Mouse (Mus musculus) lung, postnatal 0 days (tissue): Measurements from ENCODE around the gene Hoxb5. TPM values are rescaled to one million over a fixed set of nuclear protein-coding genes. Genes with fewer than 3 reads are reported as not detected.

ENCODE experiments used
- ATAC-seq: fragments of 200-750 bp; cut with Nextera tagmentation; 2 replicates; pipeline ENCODE4 v1.8.0; 2017; ENCODE audit warnings: moderate library complexity
- DNase-seq: peaks from one replicate; pipeline ENCODE4 v3.0.0-alpha.2; 2016; ENCODE audit warnings: low spot score
- H3K27ac ChIP-seq: fragments of 300-500 bp; sonication (generic); 2 replicates; pipeline ENCODE4 v1.5.1; 2014; ENCODE audit warnings: antibody characterized with exemption, mild to moderate bottlenecking, low read length, mixed read lengths
- H3K27me3 ChIP-seq: fragments of 300-500 bp; sonication (generic); replicated peaks from 2 replicates; pipeline ENCODE4 v1.6.1; 2014; ENCODE audit warnings: low read length, mixed read lengths; ENCODE audit not compliant: insufficient read depth
- H3K36me3 ChIP-seq: fragments of 300-500 bp; sonication (generic); 2 replicates; pipeline ENCODE4 v1.6.1; 2014; ENCODE audit warnings: low read length, mixed read lengths; ENCODE audit not compliant: insufficient read depth
- H3K4me1 ChIP-seq: fragments of 300-500 bp; sonication (generic); 2 replicates; pipeline ENCODE4 v1.6.1; 2014; ENCODE audit warnings: antibody characterized with exemption, low read depth, low read length, mixed read lengths; ENCODE audit not compliant: insufficient read depth
- H3K4me2 ChIP-seq: fragments of 300-500 bp; sonication (generic); replicated peaks from 2 replicates; pipeline ENCODE4 v1.6.1; 2014; ENCODE audit warnings: low read depth, mild to moderate bottlenecking, low read length, moderate library complexity, mixed read lengths
- H3K4me3 ChIP-seq: fragments of 300-500 bp; sonication (generic); 2 replicates; pipeline ENCODE4 v1.5.1; 2014; ENCODE audit warnings: low read depth, low read length
- H3K9ac ChIP-seq: fragments of 300-500 bp; sonication (generic); replicated peaks from 2 replicates; pipeline ENCODE4 v1.6.1; 2014; ENCODE audit warnings: low read depth, mild to moderate bottlenecking
- H3K9me3 ChIP-seq: fragments of 300-500 bp; sonication (generic); 2 replicates; pipeline ENCODE4 v1.6.1; 2016; ENCODE audit warnings: low read length, mixed read lengths
- CTCF ChIP-seq: IDR thresholded peaks from 2 replicates; pipeline ENCODE4 v1.5.1; 2016; ENCODE audit warnings: antibody characterized with exemption, mild to moderate bottlenecking
- EP300 ChIP-seq: IDR thresholded peaks from 2 replicates; pipeline ENCODE4 v1.6.1; 2016; ENCODE audit warnings: antibody characterized with exemption, mild to moderate bottlenecking, control low read depth
- WGBS: fragments of 180-500 bp; shearing (Covaris S2); extraction: QIAGEN DNeasy Blood & Tissue Kit; methylation state at CpG from one replicate; pipeline ENCODE4 v1.1.7; 2014; 5-methylcytosine and 5-hydroxymethylcytosine counted together
- polyA plus RNA-seq: library from polyadenylated mRNA; unstranded; fragments of >200 nt; fragmentation: Nextera tagmentation; extraction: Ambion mirVana; gene quantifications from 2 replicates; pipeline ENCODE4 v1.2.1, GENCODE M21; 2015

The Hoxb5 gene
- polyA plus RNA-seq, 1 experiment from 2014 or later, result 16.8 TPM

DNA sequence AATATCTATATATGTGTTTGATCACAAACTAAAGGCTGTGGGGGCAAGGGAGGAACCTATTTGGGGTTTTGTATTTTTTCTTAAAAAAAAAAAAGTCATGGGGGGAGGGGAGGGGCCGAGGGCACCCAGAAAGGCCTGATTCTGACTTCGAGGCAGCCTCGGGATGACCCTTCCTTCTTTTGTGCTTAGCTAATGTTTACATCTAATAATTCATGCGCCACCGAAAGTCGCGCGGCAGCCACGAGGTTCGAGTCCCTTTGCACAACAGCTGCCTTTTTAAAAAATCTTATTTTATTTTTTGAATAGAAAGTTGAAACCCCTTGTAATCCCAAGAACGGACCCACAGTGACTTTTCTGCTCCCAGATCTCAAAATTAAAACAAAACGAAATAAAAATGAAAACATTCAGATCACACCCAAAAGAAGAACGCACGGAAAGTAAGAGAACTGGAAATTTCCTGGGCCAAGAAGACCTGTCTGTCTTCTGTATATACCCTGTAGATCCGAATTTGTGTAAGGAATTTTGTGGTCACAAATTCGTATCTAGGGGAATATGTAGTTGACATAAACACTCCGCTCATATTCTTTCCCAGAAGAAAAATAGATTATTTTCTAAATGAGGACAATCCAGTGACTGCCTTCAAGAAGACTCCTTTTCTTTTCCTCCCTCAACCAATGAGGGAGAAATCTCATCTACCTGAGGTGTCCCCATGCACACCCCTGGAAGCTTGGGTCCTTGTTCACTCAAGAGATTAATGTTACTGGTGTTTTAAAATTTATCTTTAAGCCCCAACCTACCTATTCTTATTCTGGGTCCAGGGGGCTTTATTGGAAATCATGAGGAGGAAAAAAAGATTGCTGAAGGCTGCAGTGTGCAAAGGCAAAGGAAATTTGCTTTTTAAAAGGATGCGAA, 13.8 kb downstream of the Hoxb5 start:
- Histone ChIP-seq H3K4me1 (no peaks in the 10 kb centered on the region; the same call in 1 of the 2 replicates), H3K9me3 (no peaks in the 10 kb centered on the region), H3K36me3 (no peaks in the 10 kb centered on the region), H3K4me3 (no peak overlapping the region), H3K27ac (peak overlapping the region; percentile 95), H3K27me3 (peaks cover 12% of the 10 kb centered on the region; the same call in 1 of the 2 replicates), H3K9ac (no peak overlapping the region), H3K4me2 (peak overlapping the region; percentile 79; the same call in 1 of the 2 replicates)
- TF ChIP-seq CTCF (no peak), EP300 (no peak)
- no peak for ATAC-seq
- WGBS, result 13% methylated on average over 18 of the region's 18 CpGs
- no peak for DNase-seq

- H3K27ac ChIP-seq, result peak within 1 kb of the TSS; percentile 95
- H3K9ac ChIP-seq, result peak within 1 kb of the TSS; percentile 60
- H3K36me3 ChIP-seq, result no peaks in the 10 kb centered on the region
- no peak for DNase-seq
- H3K4me1 ChIP-seq, result no peaks in the 10 kb centered on the region; the same call in 1 of the 2 replicates
- TF ChIP-seq EP300, result no peak
- TF ChIP-seq CTCF, result no peak
- no peak for ATAC-seq
- H3K27me3 ChIP-seq, result 0 out of 2 replicates have a peak, but pooled peaks cover 6% of the 10 kb centered on the region
- peak within 1 kb of the TSS; percentile 79 for H3K4me2 ChIP-seq
- no peaks in the 10 kb centered on the region for H3K9me3 ChIP-seq
- WGBS, result 6% methylated on average over 28 of the region's 28 CpGs
- peak within 1 kb of the TSS; percentile 60 for H3K4me3 ChIP-seq
These were observed 14.7 kb downstream of the Hoxb5 start, which contains the start of gene Hoxb4 for GRCm38 (mm10) chr11:96317608-96318367. TSS of gene Hoxb4 (plus strand) at chr11:96318267.

DNA sequence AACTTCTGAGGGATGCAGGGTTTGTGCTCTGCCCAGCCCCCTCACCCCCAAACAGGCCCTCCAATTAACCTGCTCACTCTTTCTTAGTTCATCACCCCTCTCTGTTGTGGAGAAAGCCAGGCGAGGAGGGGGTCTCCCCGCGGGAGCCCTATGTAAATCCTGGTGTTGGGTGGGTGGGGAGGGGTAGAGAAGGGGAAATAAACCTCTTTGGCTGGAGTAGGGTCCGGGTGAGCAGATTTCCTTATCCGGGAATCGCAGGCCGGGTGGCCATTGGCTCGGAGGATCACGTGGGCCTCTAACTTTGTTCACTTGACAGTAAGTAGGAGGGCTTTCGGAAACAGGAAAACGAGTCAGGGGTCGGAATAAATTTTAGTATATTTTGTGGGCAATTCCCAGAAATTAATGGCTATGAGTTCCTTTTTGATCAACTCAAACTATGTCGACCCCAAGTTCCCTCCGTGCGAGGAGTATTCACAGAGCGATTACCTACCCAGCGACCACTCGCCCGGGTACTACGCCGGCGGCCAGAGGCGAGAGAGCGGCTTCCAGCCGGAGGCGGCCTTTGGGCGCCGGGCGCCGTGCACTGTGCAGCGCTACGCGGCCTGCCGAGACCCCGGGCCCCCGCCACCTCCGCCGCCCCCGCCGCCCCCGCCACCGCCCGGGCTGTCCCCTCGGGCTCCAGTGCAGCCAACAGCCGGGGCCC, 15.4 kb downstream of the Hoxb5 start:
- Histone ChIP-seq H3K4me1 (no peaks in the 10 kb centered on the region; the same call in 1 of the 2 replicates), H3K4me3 (peak overlapping the region; percentile 60), H3K4me2 (peak overlapping the region; percentile 79), H3K36me3 (no peaks in the 10 kb centered on the region), H3K9me3 (no peaks in the 10 kb centered on the region), H3K27me3 (0 out of 2 replicates have a peak, but pooled peaks cover 6% of the 10 kb centered on the region), H3K9ac (peak overlapping the region; percentile 60), H3K27ac (peak overlapping the region; percentile 95)
- ATAC-seq, result peak; percentile 79
- TF ChIP-seq EP300, result no peak
- TF ChIP-seq CTCF, result no peak
- under 1% methylated on average over 37 of the region's 45 CpGs for WGBS
- peak; percentile 91 for DNase-seq

DNA sequence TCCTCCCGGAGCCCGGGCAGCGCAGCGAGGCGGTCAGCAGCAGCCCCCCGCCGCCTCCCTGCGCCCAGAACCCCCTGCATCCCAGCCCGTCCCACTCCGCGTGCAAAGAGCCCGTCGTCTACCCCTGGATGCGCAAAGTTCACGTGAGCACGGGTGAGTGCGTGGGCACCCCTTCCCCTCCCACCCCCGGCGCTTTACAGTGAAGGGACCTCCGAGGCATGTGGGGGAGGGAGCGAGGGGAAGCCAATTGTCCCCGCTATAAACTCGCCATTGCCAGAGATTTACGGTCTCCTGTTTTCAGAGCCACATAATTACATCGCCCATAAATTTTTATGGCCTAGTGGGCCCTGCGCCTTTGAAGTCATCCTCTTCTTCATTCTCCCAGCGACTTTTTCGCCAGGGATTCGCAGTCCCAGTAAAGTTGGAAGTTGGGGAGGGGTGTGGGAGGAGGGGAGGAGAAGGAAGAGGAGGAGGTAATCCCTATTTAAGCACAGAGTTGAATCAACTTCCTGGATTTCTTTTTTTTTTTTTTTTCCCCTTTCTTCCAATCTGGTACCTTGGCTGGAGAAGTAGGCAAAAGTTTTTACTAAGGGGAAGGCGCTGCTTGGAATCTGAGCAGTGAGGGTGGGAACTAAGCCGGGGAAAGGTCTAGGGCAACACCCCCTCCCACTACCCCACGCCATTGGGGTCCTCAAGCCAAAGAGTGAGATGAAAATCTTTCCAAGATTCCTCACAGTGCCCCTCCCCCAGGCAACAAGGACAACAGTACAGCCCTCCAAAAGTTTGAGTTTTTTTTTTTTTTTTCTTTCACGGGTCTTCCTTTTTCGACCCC, 16.2 kb downstream of the Hoxb5 start:
- under 1% methylated on average over 17 of the region's 34 CpGs for WGBS
- Histone ChIP-seq H3K36me3 (no peaks in the 10 kb centered on the region), H3K4me2 (peak overlapping the region; percentile 79), H3K4me3 (peak overlapping the region; percentile 60), H3K9ac (peak overlapping the region; percentile 64), H3K27me3 (0 out of 2 replicates have a peak, but pooled peaks cover 6% of the 10 kb centered on the region), H3K4me1 (no peaks in the 10 kb centered on the region; the same call in 1 of the 2 replicates), H3K27ac (peak overlapping the region; percentile 95), H3K9me3 (no peaks in the 10 kb centered on the region)
- TF ChIP-seq CTCF (no peak), EP300 (no peak)
- ATAC-seq, result peak; percentile 40
- DNase-seq, result peak; percentile 80

DNA sequence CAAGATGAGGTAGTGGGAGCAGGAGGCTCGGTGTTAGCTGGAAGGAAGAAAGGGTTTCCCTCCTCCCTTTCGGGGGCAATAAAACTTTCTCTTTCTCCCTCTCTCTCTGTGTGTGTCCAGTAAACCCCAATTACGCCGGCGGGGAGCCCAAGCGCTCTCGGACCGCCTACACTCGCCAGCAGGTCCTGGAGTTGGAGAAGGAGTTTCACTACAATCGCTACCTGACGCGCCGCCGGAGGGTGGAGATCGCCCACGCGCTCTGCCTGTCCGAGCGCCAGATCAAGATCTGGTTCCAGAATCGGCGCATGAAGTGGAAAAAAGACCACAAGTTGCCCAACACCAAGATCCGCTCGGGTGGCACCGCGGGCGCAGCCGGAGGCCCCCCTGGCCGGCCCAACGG, 16.8 kb downstream of the Hoxb5 start:
- DNase-seq, result no peak
- peak; percentile 15 for ATAC-seq
- Histone ChIP-seq H3K4me3 (peak overlapping the region; percentile 60), H3K9me3 (no peaks in the 10 kb centered on the region), H3K27ac (peak overlapping the region; percentile 95), H3K36me3 (no peaks in the 10 kb centered on the region), H3K27me3 (0 out of 2 replicates have a peak, but pooled peaks cover 6% of the 10 kb centered on the region), H3K4me2 (peak overlapping the region; percentile 79), H3K9ac (peak overlapping the region; percentile 64), H3K4me1 (no peaks in the 10 kb centered on the region; the same call in 1 of the 2 replicates)
- TF ChIP-seq EP300, result no peak
- no peak for TF ChIP-seq CTCF
- 2% methylated on average over 29 of the region's 29 CpGs for WGBS
